Mouse (Mus musculus): ENCODE measurements around the gene Notch1.
A peak's percentile ranks its signal among the peaks of the same experiment; 100 is the strongest.

Gene Notch1

GRCm38 (mm10) chr2:26475505-26476430 is 40.7 kb downstream of the Notch1 start:
- no peak for DNase-seq

- DNase-seq, result peak; percentile 93
Observed at GRCm38 (mm10) chr2:26474789-26475504, 41.5 kb downstream of the Notch1 start.

GRCm38 (mm10) chr2:26472312-26473090 is 44.0 kb downstream of the Notch1 start:
- DNase-seq, result no peak

GRCm38 (mm10) chr2:26471652-26472285 is 44.7 kb downstream of the Notch1 start:
- DNase-seq, result no peak

- no peak for DNase-seq
Observed at GRCm38 (mm10) chr2:26470967-26471366, 45.5 kb downstream of the Notch1 start.

GRCm38 (mm10) chr2:26468376-26468775 is 48.1 kb downstream of the Notch1 start:
- no peak for DNase-seq

- DNase-seq, result no peak
Observed at GRCm38 (mm10) chr2:26463412-26463811, 53.1 kb downstream of the Notch1 start.

- DNase-seq, result no peak
Observed at GRCm38 (mm10) chr2:26462980-26463379, 53.5 kb downstream of the Notch1 start.

- no peak for DNase-seq
Observed at GRCm38 (mm10) chr2:26461667-26462066, 54.8 kb downstream of the Notch1 start.

- no peak for DNase-seq
Observed at GRCm38 (mm10) chr2:26460837-26461236, 55.6 kb downstream of the Notch1 start.

- peak; percentile 45 for DNase-seq
Observed at GRCm38 (mm10) chr2:26460097-26460646, 56.3 kb downstream of the Notch1 start.

- DNase-seq, result peak; percentile 52
Observed at GRCm38 (mm10) chr2:26459478-26459877, 57.0 kb downstream of the Notch1 start.

- DNase-seq, result peak; percentile 87
Observed at GRCm38 (mm10) chr2:26458402-26459124, 57.9 kb downstream of the Notch1 start.

GRCm38 (mm10) chr2:26449121-26450060 is 67.1 kb downstream of the Notch1 start:
- DNase-seq, result peak; percentile 90

- no peak for DNase-seq
Observed at GRCm38 (mm10) chr2:26447451-26447850, 69.0 kb downstream of the Notch1 start.

- DNase-seq, result no peak
Observed at GRCm38 (mm10) chr2:26446671-26447070, 69.8 kb downstream of the Notch1 start.

- peak; percentile 95 for DNase-seq
Observed at GRCm38 (mm10) chr2:26445666-26446445, 70.6 kb downstream of the Notch1 start.

GRCm38 (mm10) chr2:26444946-26445665 is 71.4 kb downstream of the Notch1 start, which contains the start of gene Sec16a:
Gene Sec16a, minus strand, starts transcription at chr2:26445216.
- peak; percentile 100 for DNase-seq

GRCm38 (mm10) chr2:26444368-26444767 is 72.1 kb downstream of the Notch1 start:
- peak; percentile 50 for DNase-seq
